Mouse (Mus musculus) liver, postnatal 0 days (tissue): ENCODE measurements at regions not wholly inside any gene's neighbourhood (a gene's known extent, or its start where the extent isn't known, plus 50 kb on each side); places are given as distances from the start of the nearest gene placed in this dataset.

Experiments used
- CTCF ChIP-seq: sonication (generic); IDR thresholded peaks from 2 replicates; pipeline ENCODE4 v1.5.1; 2016; ENCODE audit warnings: antibody characterized with exemption, low read depth
- EP300 ChIP-seq: IDR thresholded peaks from 2 replicates; pipeline ENCODE4 v1.6.1; 2016; ENCODE audit warnings: antibody characterized with exemption, low read depth, mild to moderate bottlenecking

- TF ChIP-seq CTCF: no peak
- no peak for TF ChIP-seq EP300
Measured at GRCm38 (mm10) chr5:33534345-33534744, 95.1 kb downstream of the Fam53a start.
